Mouse (Mus musculus) cerebellum, adult 2 months (tissue): ENCODE measurements around the gene Olfr620.

Source experiments
- CTCF ChIP-seq: fragments of 200-500 bp; IDR thresholded peaks from 2 replicates; pipeline ENCODE4 v1.5.1; 2011; ENCODE audit warnings: low read depth, mild to moderate bottlenecking, control low read depth, low read length, moderate library complexity, borderline replicate concordance; ENCODE audit not compliant: insufficient read depth
- POLR2A ChIP-seq: fragments of 200-500 bp; IDR thresholded peaks from 2 replicates; pipeline ENCODE4 v1.6.1; 2011; ENCODE audit warnings: low read length, control low read depth, borderline replicate concordance; ENCODE audit not compliant: insufficient read depth

- TF ChIP-seq CTCF = no peak
- TF ChIP-seq POLR2A = no peak
Measured at GRCm38 (mm10) chr7:103555779-103556178, 56.6 kb downstream of the Olfr620 start, which contains the start of gene Olfr615.
